Mouse (Mus musculus): ENCODE results near the gene Usp49. TPM values are rescaled to one million over a fixed set of nuclear protein-coding genes. Genes with fewer than 3 reads are reported as not detected.
A peak's percentile ranks its signal among the peaks of the same experiment; 100 is the strongest.

Usp49 gene
- 5.6 and 7.4 TPM in 2 replicates for polyA plus RNA-seq (2015; fragmentation: Nextera tagmentation; extraction: Ambion mirVana)

DNA sequence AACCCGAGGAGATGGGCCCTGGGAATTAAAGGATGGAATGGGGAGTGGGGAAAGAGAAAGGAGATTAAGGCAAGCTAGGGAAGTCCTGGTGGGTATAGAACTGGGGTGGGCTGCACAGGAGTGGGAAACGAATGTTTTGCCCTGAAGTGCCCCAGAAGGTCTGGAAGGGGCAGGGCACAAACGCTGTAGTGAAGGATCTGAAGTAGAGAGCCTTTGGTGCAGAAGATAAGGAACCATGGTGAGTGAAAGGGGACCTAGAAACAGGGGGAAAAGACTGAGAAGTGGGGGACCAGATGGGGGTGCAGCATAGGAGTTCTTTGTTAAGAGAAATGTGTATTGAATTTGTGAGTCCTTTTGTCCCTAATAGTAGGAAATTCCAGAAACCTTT is at the start of gene Usp49:
Gene Usp49, plus strand, starts transcription at position 13 of the 388 bp plus-strand sequence.
- WGBS: 1% methylated on average over 3 of the region's 3 CpGs
- peak within 1 kb of the TSS; percentile 70 for H3K4me2 ChIP-seq (replicated peaks)
- no peak for ATAC-seq (ENCODE audit: low FRiP score, low read depth)
- peak within 1 kb of the TSS; percentile 94 for H3K27ac ChIP-seq
- H3K9ac ChIP-seq: peak within 1 kb of the TSS; percentile 68
- peaks cover 30% of the 10 kb centered on the region for H3K4me1 ChIP-seq
- H3K27me3 ChIP-seq: no peaks in the 10 kb centered on the region
- peaks cover 14% of the 10 kb centered on the region for H3K36me3 ChIP-seq
- no peaks in the 10 kb centered on the region for H3K9me3 ChIP-seq
- peak within 1 kb of the TSS; percentile 64 for H3K4me3 ChIP-seq

- ATAC-seq (ENCODE audit: low FRiP score, low read depth): no peak
- Histone ChIP-seq H3K27me3 (no peaks in the 10 kb centered on the region), H3K4me2 (replicated peaks) (no peak overlapping the region), H3K9me3 (no peaks in the 10 kb centered on the region), H3K36me3 (no peaks in the 10 kb centered on the region), H3K4me1 (no peaks in the 10 kb centered on the region), H3K4me3 (no peak overlapping the region), H3K27ac (no peak overlapping the region), H3K9ac (no peak overlapping the region)
- 81% methylated on average over 4 of the region's 4 CpGs for WGBS
These were observed 49.5 kb upstream of the Usp49 start for GRCm38 (mm10) chr17:47580962-47581361.

- 82% methylated on average over 8 of the region's 8 CpGs for WGBS
These were observed 42.0 kb upstream of the Usp49 start for GRCm38 (mm10) chr17:47588517-47588916.

DNA sequence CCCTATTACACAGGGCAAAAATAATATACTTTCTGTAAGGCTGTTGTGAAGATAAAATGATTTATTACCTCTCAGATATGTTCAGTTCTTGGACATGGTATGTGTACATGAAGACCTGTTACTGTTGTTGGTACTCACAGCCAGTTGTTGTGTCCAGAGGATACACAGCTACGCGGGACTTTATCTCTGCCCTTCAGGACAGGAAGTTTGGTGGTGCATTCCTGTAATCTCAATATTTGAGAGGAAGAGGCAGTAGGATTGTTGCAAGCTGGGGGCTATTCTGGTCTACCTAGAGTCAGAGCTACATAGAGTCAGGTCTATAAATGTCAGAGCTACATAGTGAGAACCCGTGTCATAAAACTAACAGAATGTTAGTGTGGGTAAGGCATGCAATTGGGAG is 39.4 kb upstream of the Usp49 start:
- Histone ChIP-seq H3K9ac (no peak overlapping the region), H3K4me2 (replicated peaks) (no peak overlapping the region), H3K27ac (no peak overlapping the region), H3K4me1 (peaks cover 14% of the 10 kb centered on the region), H3K27me3 (no peaks in the 10 kb centered on the region), H3K4me3 (no peak overlapping the region), H3K9me3 (no peaks in the 10 kb centered on the region), H3K36me3 (no peaks in the 10 kb centered on the region)
- WGBS: 85% methylated on average over 3 of the region's 3 CpGs
- ATAC-seq (ENCODE audit: low FRiP score, low read depth): no peak

More at GRCm38 (mm10) chr17:47588517-47588916, 42.0 kb upstream of the Usp49 start:
- H3K27ac ChIP-seq: no peak overlapping the region
- peaks cover 6% of the 10 kb centered on the region; the same call in 1 of the 2 replicates for H3K4me1 ChIP-seq
- ATAC-seq (ENCODE audit: low FRiP score, low read depth): no peak
- no peaks in the 10 kb centered on the region for H3K27me3 ChIP-seq
- no peak overlapping the region for H3K9ac ChIP-seq
- no peaks in the 10 kb centered on the region for H3K9me3 ChIP-seq
- no peak overlapping the region for H3K4me2 ChIP-seq (replicated peaks)
- H3K36me3 ChIP-seq: no peaks in the 10 kb centered on the region
- no peak overlapping the region for H3K4me3 ChIP-seq

- Histone ChIP-seq H3K4me2 (replicated peaks) (peak overlapping the region; percentile 89), H3K9ac (peak overlapping the region; percentile 96), H3K4me1 (peaks cover 37% of the 10 kb centered on the region), H3K4me3 (peak overlapping the region; percentile 96), H3K27me3 (no peaks in the 10 kb centered on the region), H3K36me3 (peaks cover 20% of the 10 kb centered on the region), H3K9me3 (no peaks in the 10 kb centered on the region), H3K27ac (peak overlapping the region; percentile 99)
- peak; percentile 87 for ATAC-seq (ENCODE audit: low FRiP score, low read depth)
- 2% methylated on average over 51 of the region's 63 CpGs for WGBS
These were observed 37.2 kb upstream of the Usp49 start for GRCm38 (mm10) chr17:47593215-47593853.

- Histone ChIP-seq H3K27me3 (no peaks in the 10 kb centered on the region), H3K9me3 (no peaks in the 10 kb centered on the region), H3K9ac (peak overlapping the region; percentile 96), H3K4me1 (peaks cover 37% of the 10 kb centered on the region), H3K27ac (peak overlapping the region; percentile 99), H3K36me3 (peaks cover 25% of the 10 kb centered on the region), H3K4me2 (replicated peaks) (peak overlapping the region; percentile 89), H3K4me3 (peak overlapping the region; percentile 96)
- ATAC-seq (ENCODE audit: low FRiP score, low read depth): no peak
- WGBS: under 1% methylated on average over 13 of the region's 13 CpGs
These were observed 36.7 kb upstream of the Usp49 start for GRCm38 (mm10) chr17:47593854-47594182.

DNA sequence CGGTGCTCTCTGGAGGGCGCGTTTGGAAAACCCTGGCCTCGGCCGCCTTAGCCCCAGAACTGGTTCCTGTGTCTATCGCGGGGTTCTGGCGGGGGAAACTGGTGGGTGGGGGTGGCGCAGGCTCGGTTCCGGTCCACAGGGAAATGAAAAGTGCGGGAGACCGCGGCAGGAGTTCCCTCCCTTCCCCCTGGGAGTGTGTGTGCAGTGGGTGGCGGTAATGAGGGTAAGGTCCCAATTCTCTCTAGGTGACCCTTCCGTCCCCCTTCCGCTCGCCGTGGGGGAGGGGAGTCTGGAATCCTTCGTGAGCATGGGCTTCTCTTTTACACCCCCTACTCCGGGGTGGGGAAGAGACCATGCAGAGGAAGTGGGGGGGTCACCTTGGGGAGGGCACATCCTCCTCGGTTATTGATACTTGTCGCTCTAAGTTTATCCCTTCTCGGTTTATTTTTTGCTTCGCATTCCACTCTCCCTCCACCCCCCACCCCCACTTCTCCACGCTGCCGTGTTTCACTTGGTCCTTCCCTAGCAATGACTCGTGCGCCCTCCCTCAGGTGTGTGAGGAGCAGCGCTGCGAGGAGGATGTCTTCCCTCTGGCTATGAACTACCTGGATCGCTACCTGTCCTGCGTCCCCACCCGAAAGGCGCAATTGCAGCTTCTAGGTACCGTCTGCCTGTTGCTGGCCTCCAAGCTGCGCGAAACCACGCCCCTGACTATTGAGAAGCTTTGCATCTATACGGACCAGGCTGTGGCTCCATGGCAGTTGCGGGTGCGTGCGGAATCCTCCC is 36.1 kb upstream of the Usp49 start:
- H3K4me2 ChIP-seq (replicated peaks): peak overlapping the region; percentile 89
- no peaks in the 10 kb centered on the region for H3K27me3 ChIP-seq
- WGBS: 1% methylated on average over 43 of the region's 43 CpGs
- H3K4me3 ChIP-seq: peak overlapping the region; percentile 96
- peaks cover 37% of the 10 kb centered on the region for H3K4me1 ChIP-seq
- peaks cover 30% of the 10 kb centered on the region for H3K36me3 ChIP-seq
- ATAC-seq (ENCODE audit: low FRiP score, low read depth): peak; percentile 2; the same call in 1 of the 2 replicates
- H3K9me3 ChIP-seq: no peaks in the 10 kb centered on the region
- peak overlapping the region; percentile 99 for H3K27ac ChIP-seq
- H3K9ac ChIP-seq: peak overlapping the region; percentile 96

DNA sequence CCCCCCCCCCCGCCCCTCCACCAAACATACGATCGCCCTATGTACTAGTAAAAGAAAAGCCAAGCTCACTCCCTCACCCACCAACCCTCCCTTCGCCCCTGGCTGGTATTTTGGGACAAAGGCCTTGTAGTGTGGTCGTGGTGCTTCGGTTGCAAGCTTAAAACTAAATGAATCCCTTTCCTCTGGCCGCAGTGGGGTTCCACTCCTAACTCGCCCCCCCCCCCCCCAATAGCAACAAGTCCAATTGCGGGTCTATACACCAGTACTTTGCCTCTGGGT is 35.6 kb upstream of the Usp49 start:
- Histone ChIP-seq H3K4me2 (replicated peaks) (peak overlapping the region; percentile 89), H3K9me3 (no peaks in the 10 kb centered on the region), H3K27ac (peak overlapping the region; percentile 99), H3K4me1 (peaks cover 37% of the 10 kb centered on the region), H3K36me3 (peaks cover 36% of the 10 kb centered on the region), H3K27me3 (no peaks in the 10 kb centered on the region), H3K9ac (peak overlapping the region; percentile 96), H3K4me3 (peak overlapping the region; percentile 96)
- 2% methylated on average over 9 of the region's 9 CpGs for WGBS
- no peak for ATAC-seq (ENCODE audit: low FRiP score, low read depth)

- H3K4me1 ChIP-seq: peaks cover 37% of the 10 kb centered on the region
- peak; percentile 70 for ATAC-seq (ENCODE audit: low FRiP score, low read depth)
- WGBS: 0% methylated on average over 21 of the region's 21 CpGs
- peak overlapping the region; percentile 96 for H3K4me3 ChIP-seq
- peak overlapping the region; percentile 96 for H3K9ac ChIP-seq
- peak overlapping the region; percentile 89 for H3K4me2 ChIP-seq (replicated peaks)
- H3K36me3 ChIP-seq: peaks cover 40% of the 10 kb centered on the region
- H3K27ac ChIP-seq: peak overlapping the region; percentile 99
- no peaks in the 10 kb centered on the region for H3K27me3 ChIP-seq
- no peaks in the 10 kb centered on the region for H3K9me3 ChIP-seq
These were observed 35.0 kb upstream of the Usp49 start for GRCm38 (mm10) chr17:47595248-47596161.

DNA sequence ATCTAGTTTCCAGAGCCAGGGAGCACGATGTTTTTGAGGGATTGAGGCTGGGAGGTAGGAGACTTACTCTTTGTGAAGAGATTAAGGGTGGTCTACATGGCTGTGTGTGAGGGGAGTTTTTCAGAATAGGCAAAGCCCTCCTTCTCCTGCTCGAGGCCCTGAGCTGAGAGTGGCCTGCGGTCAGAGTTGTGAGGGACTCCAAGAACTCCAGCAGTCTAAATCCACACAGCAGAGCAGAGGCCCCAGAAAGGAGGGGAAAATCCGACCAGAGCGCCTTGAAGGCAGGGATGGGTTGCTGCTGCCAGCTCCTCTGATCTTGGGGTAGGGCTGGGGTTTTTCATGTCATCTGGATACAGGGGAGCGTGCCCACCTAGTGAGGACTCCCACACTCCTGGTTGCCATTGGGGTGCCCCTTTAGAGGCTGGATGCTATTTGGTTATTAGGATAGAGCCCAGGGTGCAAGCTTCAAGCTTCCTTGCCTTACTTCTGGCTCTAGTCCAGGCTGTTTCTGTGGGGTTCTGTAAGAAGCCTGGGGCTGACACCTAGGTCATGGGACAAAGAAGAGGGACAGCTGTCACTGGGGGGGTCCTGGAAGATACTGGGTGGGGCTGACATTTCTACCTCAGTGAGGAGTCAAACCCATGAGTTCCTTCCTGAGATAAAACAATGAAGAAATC is 34.2 kb upstream of the Usp49 start:
- no peak for ATAC-seq (ENCODE audit: low FRiP score, low read depth)
- WGBS: 18% methylated on average over 6 of the region's 6 CpGs
- peak overlapping the region; percentile 96 for H3K9ac ChIP-seq

DNA sequence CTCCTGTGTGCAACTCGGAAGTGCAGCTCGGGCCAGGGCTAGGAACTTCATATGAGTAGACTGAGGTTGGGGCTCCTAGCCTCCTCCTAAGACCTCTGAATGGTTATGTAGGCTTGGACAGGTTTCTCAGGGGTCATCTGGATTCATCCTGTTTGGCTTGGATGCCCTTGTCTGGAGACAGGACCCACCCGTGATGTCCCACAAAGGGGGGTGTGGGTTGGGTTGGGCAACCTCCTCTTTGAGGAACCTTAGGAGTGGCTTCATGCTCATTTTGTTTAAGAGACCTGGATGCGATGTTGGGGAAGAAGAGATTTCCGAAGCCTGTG is 33.7 kb upstream of the Usp49 start:
- peaks cover 37% of the 10 kb centered on the region for H3K4me1 ChIP-seq
- peak overlapping the region; percentile 96 for H3K9ac ChIP-seq
- 58% methylated on average over 5 of the region's 5 CpGs for WGBS
- peaks cover 53% of the 10 kb centered on the region for H3K36me3 ChIP-seq
- no peaks in the 10 kb centered on the region for H3K9me3 ChIP-seq
- peak overlapping the region; percentile 96 for H3K4me3 ChIP-seq
- ATAC-seq (ENCODE audit: low FRiP score, low read depth): no peak
- H3K27ac ChIP-seq: peak overlapping the region; percentile 99
- peak overlapping the region; percentile 89 for H3K4me2 ChIP-seq (replicated peaks)
- no peaks in the 10 kb centered on the region for H3K27me3 ChIP-seq

More for the DNA sequence above, 34.2 kb upstream of the Usp49 start:
- H3K4me1 ChIP-seq: peaks cover 37% of the 10 kb centered on the region
- no peaks in the 10 kb centered on the region for H3K9me3 ChIP-seq
- peak overlapping the region; percentile 99 for H3K27ac ChIP-seq
- no peaks in the 10 kb centered on the region for H3K27me3 ChIP-seq
- H3K36me3 ChIP-seq: peaks cover 48% of the 10 kb centered on the region
- peak overlapping the region; percentile 89 for H3K4me2 ChIP-seq (replicated peaks)
- H3K4me3 ChIP-seq: peak overlapping the region; percentile 96
